Mouse (Mus musculus) testis, postnatal 14 days (tissue): ENCODE data around the gene Igsf21.

Experiments used
- DNase-seq: peaks from one replicate; pipeline ENCODE4 v3.0.0; 2021; ENCODE audit warnings: low spot score

Gene Igsf21

DNA sequence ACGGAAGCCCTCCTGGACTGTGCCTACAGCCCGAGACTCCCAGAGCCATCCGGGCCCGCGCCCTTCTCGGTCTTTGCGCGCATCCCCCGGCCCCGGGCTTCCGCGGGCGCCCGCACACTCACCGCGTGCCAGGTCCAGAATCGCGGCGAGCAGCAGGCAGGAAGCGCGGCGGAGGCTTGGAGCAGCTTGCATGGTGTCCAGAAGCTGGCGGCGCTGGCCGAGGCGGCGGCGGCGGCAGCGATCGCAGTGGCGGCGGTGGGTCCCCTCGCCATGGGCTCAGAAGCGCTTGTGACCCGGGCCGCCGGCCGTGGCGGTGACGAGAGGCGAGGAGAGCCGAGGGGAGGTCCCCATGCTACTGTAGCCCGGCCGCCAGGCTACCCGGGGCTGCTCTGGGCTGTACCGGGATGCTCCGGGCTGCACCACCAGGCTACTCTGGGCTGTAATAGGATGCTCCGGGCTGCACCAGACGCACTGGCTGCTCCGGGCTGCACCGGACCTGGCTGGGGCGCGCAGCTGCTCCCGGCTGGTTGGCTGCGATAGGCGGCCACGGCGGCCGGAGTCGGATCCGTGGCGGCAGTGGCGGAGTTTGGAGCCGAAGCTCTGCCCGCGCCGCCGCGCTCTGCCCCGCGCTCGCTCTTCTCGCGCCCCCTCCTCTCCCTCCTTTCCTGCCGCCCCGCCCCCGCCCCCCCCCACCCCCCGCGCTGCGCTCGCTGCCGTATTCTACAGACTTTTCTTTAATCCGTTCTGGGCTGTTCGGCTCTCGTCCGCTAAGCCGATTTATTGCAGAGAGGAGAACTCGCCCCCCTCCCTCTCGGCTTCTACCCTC, at the start of gene Igsf21:
Gene Igsf21 (minus strand): TSS at position 605 of the 826 bp plus-strand sequence.
- no peak for DNase-seq

DNA sequence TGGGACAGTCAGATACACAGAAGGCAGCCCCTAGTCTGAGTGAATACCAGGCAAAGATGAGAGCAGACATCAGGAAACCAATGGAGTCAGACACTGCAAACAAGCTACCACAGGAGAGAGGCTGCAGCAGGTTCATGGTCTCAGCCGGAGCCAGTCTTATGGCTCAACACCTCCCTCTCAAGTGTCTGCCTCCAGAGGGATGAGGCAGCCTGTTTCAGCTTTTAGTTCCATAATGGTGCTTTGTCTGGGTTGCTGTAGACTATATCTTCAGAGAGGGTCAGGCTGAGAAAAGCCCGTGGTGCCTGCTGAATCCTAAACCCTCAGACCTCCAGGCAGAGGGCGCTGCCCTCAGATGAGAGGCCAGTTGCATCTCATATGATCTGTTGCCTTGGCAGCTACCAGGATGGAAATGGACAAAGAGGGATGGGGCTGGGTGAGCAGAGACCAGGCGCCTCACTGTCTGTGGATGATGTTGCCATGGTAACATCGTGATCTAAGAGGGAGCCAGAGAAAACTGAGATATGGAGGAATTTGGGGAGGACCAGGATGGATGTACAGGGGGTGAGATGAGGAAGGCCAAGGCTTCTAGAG, 39.2 kb upstream of the Igsf21 start:
- no peak for DNase-seq

DNA sequence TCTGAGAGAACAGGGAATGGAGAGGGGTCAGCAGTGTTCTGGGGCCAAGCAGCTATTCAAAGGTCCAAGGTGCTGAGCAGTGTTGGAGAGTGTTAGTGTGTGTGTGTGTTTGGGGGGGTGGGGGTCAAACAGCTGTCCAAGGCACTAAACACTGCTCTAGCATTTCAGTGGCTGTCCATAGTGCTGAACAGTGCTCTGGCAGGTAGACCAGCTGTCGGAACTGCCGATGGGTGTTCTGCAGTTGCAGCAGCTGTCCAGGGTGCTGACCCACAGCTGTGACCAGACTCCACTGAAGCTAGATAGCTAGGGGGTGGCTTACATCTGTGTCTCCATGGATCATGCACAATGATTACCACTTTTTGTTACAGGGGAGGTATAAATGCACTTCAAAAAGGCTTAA, 36.8 kb upstream of the Igsf21 start:
- DNase-seq: peak; percentile 31

DNA sequence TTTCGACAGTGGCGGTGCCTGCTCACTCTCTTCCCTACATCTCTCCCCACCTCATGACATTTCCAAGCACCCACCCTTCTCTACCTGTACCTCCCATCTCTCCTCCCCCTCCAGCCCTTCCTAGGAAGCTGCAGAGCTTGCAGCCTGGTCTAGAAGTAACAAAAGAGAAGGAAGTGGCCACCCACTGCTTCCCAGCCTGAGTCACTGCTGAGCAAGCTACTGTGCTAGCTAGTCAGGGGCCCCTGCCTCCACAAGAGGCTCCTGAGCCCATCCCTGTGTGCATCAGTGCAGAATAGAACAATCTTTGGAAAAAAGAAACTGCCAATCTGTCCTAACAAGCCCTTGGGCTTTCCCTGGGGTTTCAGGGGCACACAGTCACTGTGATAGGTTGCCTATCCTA, 31.7 kb upstream of the Igsf21 start:
- no peak for DNase-seq

DNA sequence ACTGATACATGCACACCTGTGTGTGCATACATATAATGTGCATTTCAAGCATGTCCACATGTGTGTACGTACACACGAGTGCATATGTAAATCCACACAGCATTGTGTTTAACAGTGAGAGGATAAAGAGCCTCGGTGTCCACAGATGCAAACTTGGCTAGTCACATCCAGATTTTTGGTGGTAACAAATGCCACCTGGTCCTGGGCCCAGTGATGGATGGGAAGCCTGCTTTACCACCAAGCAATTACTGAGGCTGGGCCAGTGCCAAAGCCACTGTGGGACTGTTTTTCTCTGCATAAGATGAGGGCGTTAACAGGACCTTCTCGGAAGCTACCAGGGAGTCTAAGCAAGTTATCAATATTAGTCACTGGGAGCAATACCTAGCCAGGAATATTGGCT, 25.3 kb upstream of the Igsf21 start:
- no peak for DNase-seq

DNA sequence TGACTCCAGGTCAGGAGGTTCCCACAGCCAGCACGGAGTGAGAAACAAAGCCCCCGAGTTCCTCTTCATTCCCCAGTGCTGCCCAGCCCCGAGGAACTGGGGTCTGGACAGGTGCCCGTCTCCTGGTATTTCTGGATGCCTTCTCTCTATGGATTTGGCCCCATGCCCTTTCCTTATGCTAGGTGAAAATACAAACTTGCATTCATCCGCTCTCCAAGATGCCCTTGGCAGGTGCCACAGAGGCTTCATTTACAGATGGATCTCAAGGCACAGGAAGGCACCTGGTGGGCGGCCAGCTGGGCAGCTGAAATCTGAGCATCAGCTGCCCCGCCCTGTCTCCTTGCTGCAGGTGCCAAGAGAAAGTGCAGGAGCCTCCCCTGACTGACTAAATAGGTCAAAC, 23.9 kb upstream of the Igsf21 start:
- DNase-seq: no peak

DNA sequence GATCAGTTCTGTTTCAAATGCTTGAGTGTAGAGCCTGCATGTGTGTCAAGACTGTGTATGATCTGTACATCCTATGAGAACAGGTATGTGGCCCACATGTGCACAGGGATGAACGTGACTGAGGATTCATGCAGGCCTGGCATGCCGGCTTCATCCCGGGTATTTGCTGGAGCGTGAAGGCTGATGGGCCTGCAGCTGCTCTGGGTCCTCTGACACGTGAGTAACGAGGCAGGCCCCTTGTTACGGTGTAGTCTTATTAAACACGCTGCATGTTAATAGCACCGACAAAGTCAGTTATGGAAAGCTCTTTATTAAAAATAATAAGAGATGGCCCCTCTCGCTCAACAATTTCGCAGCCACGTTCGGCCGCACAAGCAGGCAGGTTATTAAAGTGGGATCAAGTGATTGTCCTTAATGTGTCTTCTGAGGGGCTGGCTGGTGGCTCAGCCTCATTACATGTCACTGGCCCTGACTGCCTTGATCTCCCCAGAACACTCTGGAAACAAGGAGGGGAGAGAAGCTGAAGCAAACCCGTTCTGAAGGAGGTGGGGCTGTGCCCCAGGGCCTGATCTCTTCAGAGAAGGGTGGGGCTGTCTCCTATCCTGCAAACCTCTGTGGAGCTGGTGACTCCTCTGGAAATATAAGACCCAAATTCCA, 22.7 kb upstream of the Igsf21 start:
- DNase-seq: no peak

DNA sequence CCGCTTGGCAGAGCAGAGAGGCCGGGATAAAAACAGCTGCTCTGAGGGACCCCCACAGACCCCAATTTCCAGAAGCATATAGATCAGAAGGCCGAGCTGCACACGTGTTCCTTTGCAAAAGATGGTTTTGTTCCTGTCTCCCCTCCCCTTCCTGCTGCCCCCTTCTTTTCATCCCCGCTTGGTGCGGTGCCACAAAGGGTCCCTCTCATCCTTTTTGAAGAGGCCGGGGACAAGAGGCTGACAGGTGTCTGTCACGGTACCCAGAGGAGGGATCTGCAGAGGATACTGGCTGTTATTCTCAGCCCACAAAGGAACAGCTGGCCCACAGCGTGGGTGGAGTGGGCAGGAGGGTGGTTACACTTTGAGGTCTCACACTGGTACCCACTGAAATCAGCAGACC, 21.3 kb upstream of the Igsf21 start:
- no peak for DNase-seq

DNA sequence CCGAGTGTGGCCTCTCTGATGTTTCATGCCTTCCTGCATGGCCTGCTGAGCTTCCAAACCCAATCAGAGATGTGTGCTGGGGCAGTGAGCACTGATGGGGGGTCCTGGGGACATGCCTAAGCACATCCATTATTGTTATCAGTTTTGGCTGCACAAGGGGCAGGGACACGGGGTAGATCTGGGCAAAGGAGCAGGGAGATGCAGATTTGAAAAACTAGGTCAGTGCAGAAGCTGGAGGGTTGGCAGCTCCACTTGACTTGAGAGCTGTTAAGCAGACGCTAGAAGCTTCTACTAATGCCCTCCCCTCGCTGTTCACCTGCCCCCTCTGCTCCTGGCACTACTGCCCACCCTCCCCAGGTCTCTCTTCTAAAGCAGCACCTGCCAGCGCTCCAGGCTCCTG, 20.5 kb upstream of the Igsf21 start:
- no peak for DNase-seq

DNA sequence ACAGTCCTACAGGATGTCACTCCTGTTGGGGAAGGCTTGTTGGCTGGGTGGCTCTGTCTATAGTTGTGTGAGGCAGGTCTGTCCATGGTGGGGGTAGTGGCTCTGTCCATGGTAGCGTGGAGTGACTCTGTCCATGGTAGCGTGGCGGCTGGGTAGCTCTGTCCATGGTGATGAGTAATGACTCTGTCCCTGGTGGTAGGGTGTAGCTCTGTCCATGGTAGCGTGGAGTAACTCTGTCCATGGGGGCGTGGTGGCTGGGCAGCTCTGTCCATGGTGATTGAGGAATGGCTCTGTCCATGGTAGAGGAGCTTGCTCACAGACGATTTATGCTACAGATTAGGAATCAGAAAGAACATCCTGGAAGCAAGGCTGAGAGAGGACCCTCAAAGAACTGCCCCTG, 12.4 kb upstream of the Igsf21 start:
- DNase-seq: peak; percentile 45

DNA sequence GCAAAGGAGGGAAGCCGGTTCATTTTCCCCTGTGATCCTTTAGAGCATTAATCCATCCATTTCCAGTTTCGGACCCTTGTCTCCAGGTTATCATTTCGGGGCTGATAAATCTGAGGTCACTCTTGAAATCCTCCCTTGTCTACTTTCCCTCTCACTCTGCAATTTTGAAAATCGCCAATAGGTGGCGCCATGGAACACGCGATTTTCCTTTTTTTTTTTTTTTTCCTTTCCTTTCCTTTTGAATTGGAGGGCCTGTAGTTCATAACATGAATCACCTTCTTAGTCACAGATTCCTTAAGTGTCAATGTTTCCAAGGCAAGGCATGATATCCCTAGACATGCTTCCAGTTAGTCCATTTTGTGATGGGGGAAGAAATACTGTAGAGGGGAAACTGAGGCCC, 5.8 kb upstream of the Igsf21 start:
- DNase-seq: no peak

DNA sequence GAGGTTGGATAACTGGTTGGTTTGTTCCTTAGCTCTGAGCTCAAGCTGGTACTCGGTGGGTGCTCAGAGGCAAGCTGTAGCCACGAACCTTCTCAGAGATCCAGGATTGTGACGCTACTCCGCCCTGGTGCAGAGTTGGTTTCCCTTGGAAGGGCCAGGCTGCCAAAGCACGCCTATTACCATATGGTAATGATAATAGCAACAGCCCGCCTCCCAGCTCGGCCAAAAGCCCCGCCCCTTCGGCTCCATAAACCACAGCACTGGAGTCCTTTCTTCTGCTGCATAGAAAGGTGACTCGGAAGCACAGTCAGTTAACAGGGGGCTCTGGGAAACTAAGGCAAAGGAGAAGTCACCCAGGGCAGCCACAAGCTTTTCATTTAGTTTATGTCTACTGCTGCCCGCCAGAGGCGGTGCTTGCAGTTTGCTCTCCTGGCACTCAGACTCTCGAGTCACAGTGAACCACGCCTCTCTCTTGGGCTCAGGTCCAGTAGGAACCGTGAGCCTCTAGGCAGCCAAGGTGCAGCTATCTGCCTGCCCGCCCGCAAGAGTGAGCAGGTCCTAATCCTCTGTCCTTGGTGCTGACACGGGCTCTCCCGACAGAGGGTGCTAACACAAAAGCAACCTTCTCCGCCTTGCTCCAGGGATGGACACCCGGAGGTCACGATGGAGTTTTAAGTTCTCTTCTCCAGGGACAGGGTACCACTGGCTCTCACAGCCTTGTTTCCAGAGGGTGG, 2.6 kb upstream of the Igsf21 start:
- DNase-seq: peak; percentile 40

DNA sequence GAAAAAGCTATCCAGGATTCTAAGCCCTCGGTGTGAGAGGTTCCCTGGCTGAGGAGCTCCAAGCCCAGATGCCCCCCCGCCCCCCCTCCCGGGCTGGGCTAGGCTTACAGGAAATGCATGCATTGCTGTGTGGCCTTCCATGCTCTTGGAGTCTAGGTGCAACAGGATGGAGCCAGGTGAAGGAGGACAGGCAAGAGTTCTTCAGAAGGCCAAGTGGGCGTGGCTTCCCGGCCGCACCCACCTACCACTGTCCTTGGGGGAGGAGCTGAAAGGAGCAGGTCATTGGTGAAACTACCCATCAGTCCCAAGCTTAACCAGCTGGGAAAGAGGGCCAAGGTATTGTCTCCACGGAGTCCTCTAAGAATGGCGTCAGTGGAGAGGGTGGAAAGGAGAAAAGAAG, 1.8 kb upstream of the Igsf21 start:
- DNase-seq: no peak

DNA sequence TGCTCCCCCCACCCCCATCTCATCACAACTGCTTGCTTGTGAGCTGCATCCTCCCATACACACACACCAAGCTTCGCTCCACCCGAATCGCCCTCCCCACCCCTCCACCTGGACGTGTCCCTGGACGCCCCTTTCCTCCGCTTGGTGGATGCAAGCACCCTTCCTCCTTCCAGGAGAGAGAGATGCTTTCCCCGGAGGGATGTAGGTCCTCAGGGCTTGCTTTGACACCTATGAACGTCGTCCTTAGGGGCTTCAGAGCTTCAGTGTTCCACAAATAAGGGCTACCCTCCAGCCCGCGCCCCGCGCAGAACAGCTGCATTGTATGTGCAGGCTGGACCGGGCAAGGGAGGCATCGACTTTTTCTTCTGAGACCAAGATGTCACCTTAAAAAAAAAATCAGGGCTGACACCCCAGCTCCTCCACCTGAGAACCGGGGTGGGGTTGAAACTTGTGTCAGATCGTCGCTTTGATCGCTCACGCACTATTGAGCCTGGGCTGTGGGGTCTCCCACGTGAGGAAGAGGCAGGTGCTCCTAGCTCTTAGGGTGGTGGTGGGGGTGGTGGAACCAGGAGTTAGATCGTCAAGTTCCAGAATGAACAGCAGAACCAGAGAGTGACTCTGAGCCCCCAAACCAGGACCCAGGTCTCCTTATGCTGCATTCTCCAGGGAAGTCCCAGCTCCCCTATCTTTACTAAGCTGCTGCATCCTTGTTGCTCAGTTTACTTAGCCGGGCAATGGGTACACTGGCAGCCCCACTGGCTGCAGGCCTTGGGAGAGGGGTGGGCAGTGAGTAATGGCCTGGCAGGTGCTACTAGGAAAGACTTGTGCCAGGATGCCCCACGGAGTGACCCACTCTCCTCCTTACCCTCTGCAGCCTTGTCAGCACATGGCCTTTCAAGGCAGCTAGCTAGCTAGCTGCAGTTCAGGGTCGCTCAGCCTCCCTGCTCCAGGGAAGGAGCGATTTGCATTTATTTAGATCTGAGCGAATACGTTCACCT, 721 bp upstream of the Igsf21 start:
- no peak for DNase-seq

DNA sequence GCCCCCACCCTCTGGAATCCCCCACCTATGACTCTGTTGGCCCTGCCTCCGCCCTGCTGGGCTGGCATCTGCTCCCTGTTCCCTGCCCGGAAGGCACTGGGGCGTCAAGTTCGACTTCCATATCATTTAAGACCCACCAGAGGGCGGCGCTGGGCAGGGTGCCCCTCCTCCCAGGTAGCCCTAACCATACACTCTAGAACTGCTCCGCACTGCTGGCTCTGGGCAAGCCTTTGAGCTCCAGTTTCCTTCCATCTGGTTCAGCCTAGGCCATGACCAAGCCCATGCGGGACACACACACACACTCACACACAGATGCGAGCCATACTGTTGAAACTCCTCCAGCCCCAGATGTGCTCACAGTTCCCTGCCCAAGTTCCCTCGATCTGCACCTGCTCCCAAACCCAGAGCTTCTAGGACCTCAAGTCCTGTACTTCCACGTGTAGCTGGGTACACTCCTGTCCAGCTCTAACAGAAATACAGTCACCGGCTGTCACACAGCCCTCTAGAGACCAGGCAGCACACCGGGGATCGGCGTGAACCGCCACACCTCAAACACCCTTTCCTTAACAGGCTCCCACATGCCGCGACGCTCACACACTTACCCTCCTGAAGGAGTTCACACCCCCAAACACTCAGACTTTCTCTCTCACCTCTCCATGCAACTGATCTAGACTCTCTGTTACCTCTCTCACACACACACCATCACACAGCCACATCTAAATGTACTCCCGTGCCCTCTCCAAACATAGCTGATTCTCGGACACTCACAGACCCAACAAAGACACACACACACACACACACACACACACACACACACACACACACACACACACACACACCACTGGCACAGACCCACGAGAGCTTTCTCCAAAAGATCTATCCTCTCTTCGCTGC, 1.1 kb downstream of the Igsf21 start:
- DNase-seq: no peak

DNA sequence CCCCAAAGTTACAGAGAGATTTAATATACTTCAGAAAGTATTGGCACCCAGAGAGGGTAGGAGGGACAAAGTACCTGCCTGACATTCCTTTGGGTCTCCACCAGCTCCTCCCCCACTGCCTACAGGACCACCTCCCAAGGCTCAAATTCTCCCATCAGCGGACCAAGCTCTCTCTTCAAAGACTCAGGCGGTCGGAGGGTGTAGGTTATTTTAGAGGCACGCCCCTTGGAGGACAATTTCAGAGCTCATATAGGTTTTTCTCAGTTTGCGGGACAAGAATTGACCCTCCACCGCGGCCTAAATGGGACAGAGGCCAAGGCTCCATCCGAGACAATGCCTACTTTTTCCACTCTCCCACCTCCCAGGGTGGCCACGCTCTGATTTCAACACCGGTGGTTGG, 1.7 kb downstream of the Igsf21 start:
- DNase-seq: no peak

DNA sequence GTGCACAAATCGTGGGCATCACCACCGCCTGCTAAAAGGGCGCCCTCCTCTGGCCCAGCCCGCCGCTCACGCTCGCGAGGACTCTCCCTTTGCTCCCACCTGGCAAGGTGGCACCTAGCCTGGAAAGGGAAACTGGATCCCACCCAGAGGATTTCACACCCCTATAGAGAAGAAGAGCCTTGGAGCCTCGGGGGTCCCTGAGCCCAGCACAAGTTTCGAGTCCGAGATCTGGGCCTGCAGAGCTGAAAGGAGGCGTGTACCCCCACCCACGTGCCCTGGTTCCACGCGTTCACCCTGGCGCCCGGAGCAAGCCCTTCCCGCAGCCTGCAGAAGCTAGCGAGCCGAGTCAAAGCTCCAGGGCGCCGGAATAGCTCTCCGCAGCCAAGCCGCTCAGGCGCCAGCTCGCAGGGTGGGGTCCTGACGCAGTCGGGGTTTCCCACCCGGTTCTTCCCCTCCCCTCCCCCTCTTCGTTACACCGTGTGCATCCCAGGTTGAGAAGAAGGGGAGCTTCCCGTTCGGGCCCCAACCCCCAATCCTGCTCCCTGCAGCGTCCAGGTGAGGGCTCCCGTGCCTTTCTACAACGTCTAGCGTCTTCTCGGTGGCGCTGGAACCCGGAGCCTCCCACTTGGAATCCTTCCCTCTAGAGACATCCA, 2.3 kb downstream of the Igsf21 start:
- DNase-seq: no peak

DNA sequence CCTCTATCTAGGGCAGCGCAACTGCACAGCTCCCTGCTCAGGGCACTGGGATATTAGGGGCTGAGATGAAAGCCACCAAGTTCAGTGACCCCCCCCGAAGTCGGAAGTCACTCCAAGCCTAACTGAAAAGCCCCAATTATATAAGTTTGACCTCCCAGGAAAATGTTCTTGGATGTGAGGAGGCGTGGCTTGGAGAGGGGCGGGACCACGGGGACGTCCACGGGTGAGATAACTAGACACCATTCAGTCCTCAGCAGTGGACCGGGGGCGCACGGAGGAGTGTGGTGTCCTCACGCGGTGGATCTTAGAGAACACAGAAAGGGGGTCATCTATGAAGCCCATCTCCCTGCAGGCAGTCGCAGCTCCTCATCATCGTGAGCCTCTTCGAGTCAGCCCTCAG, 3.4 kb downstream of the Igsf21 start:
- no peak for DNase-seq

DNA sequence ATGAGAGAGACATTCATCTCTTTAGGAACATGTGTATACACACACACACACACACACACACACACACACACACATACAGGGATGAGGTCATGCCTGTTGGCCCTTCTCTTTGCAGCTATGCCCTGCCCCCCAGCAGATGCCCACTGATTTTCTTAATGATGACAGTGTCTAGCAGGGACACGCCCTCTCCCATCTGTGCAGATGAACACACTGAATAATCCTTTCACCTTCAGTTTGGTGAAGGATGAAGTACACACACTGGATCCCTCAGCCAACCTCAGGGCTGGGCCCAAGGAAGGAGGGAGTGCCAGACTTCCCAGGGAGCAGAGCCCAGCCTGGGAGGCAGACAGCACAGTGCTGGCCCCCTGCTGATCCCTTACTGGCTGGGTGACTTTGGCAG, 4.3 kb downstream of the Igsf21 start:
- DNase-seq: no peak

DNA sequence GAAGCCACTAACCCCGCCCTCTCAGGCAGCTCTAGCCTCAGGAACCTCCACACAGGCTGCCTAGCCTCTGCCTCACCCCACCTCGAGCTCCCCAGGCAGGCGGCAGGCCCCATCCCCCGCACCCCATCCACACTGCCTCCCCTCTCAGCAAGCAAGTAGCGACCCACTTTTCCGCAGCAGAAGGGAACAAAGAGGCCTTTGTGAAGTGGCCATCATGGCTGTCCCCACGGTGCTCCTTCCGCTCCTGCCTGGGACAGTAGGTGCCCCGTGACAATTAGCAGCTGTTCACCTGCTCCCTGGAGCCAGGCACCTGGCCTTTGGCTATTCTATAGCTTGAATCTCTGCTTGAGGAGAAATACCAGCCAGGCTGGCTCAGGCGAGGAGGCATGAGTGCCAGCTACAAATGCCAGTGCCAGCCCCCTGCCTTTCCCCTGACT, 9.3 kb downstream of the Igsf21 start:
- DNase-seq: no peak
